Mouse (Mus musculus) CH12.LX (cell line): ENCODE data around the gene Csmd2. TPM values are rescaled to one million over a fixed set of nuclear protein-coding genes. Genes with fewer than 3 reads are reported as not detected.

ENCODE experiments used
- DNase-seq: peaks from one replicate; pipeline ENCODE4 v3.0.0-alpha.2; 2013; ENCODE audit errors: extremely low read depth
- H3K27ac ChIP-seq: 2 replicates; pipeline ENCODE4 v1.5.1; 2012; ENCODE audit warnings: low read depth, mild to moderate bottlenecking, control low read depth, moderate library complexity; ENCODE audit not compliant: insufficient read depth
- H3K27me3 ChIP-seq: replicated peaks from 2 replicates; pipeline ENCODE3; 2012; ENCODE audit warnings: inconsistent platforms
- H3K36me3 ChIP-seq, 2 experiments: replicated peaks in 1 of 2; 2 replicates each; pipeline versions ENCODE3 to v1.6.1; 2012; ENCODE audit warnings: inconsistent platforms in 1 of 2, low read length in 1 of 2, mild to moderate bottlenecking in 1 of 2, mixed read lengths in 1 of 2, moderate library complexity in 1 of 2; ENCODE audit not compliant: control insufficient read depth in 1 of 2, insufficient read depth in 1 of 2
- H3K4me1 ChIP-seq, 2 experiments: 2 replicates each; pipeline ENCODE4 v1.6.1; 2012; ENCODE audit warnings: inconsistent platforms in 1 of 2, moderate library complexity in 1 of 2; ENCODE audit not compliant: insufficient read depth in 2 of 2, control insufficient read depth in 1 of 2
- H3K4me2 ChIP-seq: 2 replicates; pipeline ENCODE4 v1.6.1; 2012; ENCODE audit warnings: low read depth, mild to moderate bottlenecking, control low read depth; ENCODE audit not compliant: poor library complexity, insufficient read depth, severe bottlenecking
- H3K4me3 ChIP-seq, 3 experiments: fragments of 150-350 bp in 1 of 3; sonication (generic) in 1 of 3; replicated peaks in 1 of 3; 2 replicates each; pipeline versions ENCODE3 to v1.5.1; 2011 to 2012; ENCODE audit warnings: low read depth in 2 of 3, low read length in 2 of 3, mild to moderate bottlenecking in 2 of 3, moderate library complexity in 2 of 3, control low read depth in 1 of 3, improper control_type of control experiment in 1 of 3, inconsistent platforms in 1 of 3, mixed read lengths in 1 of 3; ENCODE audit not compliant: poor library complexity in 1 of 3
- H3K79me2 ChIP-seq: replicated peaks from 2 replicates; pipeline ENCODE4 v1.6.1; 2012; ENCODE audit warnings: mild to moderate bottlenecking, moderate library complexity; ENCODE audit not compliant: control insufficient read depth, poor library complexity, insufficient read depth, severe bottlenecking; ENCODE audit errors: extremely low read depth
- H3K9ac ChIP-seq: 2 replicates; pipeline ENCODE4 v1.6.1; 2012; ENCODE audit warnings: low read depth, mild to moderate bottlenecking, control low read depth, moderate library complexity; ENCODE audit not compliant: insufficient read depth
- H3K9me3 ChIP-seq: replicated peaks from 2 replicates; pipeline ENCODE3; 2012; ENCODE audit warnings: low read length, inconsistent platforms, mixed read lengths
- BHLHE40 ChIP-seq: IDR thresholded peaks from 2 replicates; pipeline ENCODE4 v1.6.1; 2011; ENCODE audit warnings: mild to moderate bottlenecking, low read depth, low read length, improper control_type of control experiment
- CHD2 ChIP-seq: IDR thresholded peaks from 2 replicates; pipeline ENCODE4 v1.6.1; 2011; ENCODE audit warnings: low read length, improper control_type of control experiment
- E2F4 ChIP-seq: IDR thresholded peaks from 2 replicates; pipeline ENCODE4 v1.6.1; 2011; ENCODE audit warnings: low read depth, low read length, improper control_type of control experiment; ENCODE audit not compliant: insufficient replicate concordance
- EP300 ChIP-seq: IDR thresholded peaks from 2 replicates; pipeline ENCODE4 v1.6.1; 2011; ENCODE audit warnings: low read length, improper control_type of control experiment
- HCFC1 ChIP-seq: IDR thresholded peaks from 2 replicates; pipeline ENCODE4 v1.6.1; 2012; ENCODE audit warnings: low read depth, mild to moderate bottlenecking, inconsistent platforms, low read length, improper control_type of control experiment
- IRF4 ChIP-seq: IDR thresholded peaks from 2 replicates; pipeline ENCODE4 v1.6.1; 2014; ENCODE audit warnings: low read depth, mild to moderate bottlenecking, inconsistent platforms, low read length, improper control_type of control experiment
- KAT2A ChIP-seq: IDR thresholded peaks from 2 replicates; pipeline ENCODE4 v1.6.1; 2012; ENCODE audit warnings: low read length, improper control_type of control experiment, inconsistent platforms; ENCODE audit not compliant: insufficient replicate concordance
- MAFK ChIP-seq: IDR thresholded peaks from 2 replicates; pipeline ENCODE4 v1.6.1; 2011; ENCODE audit warnings: low read length, improper control_type of control experiment; ENCODE audit not compliant: insufficient replicate concordance
- MAZ ChIP-seq: IDR thresholded peaks from 2 replicates; pipeline ENCODE4 v1.6.1; 2012; ENCODE audit warnings: low read depth, mild to moderate bottlenecking, inconsistent platforms, low read length, improper control_type of control experiment, moderate library complexity
- MXI1 ChIP-seq: IDR thresholded peaks from 2 replicates; pipeline ENCODE4 v1.6.1; 2011; ENCODE audit warnings: mild to moderate bottlenecking, low read depth, low read length, improper control_type of control experiment
- MYC ChIP-seq: IDR thresholded peaks from 2 replicates; pipeline ENCODE4 v1.6.1; 2011; ENCODE audit warnings: low read depth, mild to moderate bottlenecking, improper control_type of control experiment, low read length
- NELFE ChIP-seq: IDR thresholded peaks from 2 replicates; pipeline ENCODE4 v1.6.1; 2011; ENCODE audit warnings: low read depth, low read length, improper control_type of control experiment
- RAD21 ChIP-seq: IDR thresholded peaks from 2 replicates; pipeline ENCODE4 v1.6.1; 2011; ENCODE audit warnings: low read depth, mild to moderate bottlenecking, low read length, improper control_type of control experiment, moderate library complexity
- SIN3A ChIP-seq: IDR thresholded peaks from 2 replicates; pipeline ENCODE4 v1.6.1; 2012; ENCODE audit warnings: low read length, improper control_type of control experiment, inconsistent platforms
- TCF12 ChIP-seq: IDR thresholded peaks from 2 replicates; pipeline ENCODE4 v1.6.1; 2014; ENCODE audit warnings: low read depth, mild to moderate bottlenecking, inconsistent platforms, low read length, improper control_type of control experiment
- UBTF ChIP-seq: IDR thresholded peaks from 2 replicates; pipeline ENCODE4 v1.6.1; 2012; ENCODE audit warnings: low read depth, mild to moderate bottlenecking, inconsistent platforms, low read length, improper control_type of control experiment, moderate library complexity
- USF1 ChIP-seq: IDR thresholded peaks from 2 replicates; pipeline ENCODE4 v1.6.1; 2014; ENCODE audit warnings: low read depth, mild to moderate bottlenecking, inconsistent platforms, low read length, improper control_type of control experiment
- USF2 ChIP-seq: conservative IDR thresholded peaks from 2 replicates; pipeline ENCODE4 v1.6.1; 2011; ENCODE audit warnings: low read depth, low read length, improper control_type of control experiment
- ZC3H11A ChIP-seq: IDR thresholded peaks from 2 replicates; pipeline ENCODE4 v1.6.1; 2012; ENCODE audit warnings: low read depth, mild to moderate bottlenecking, inconsistent platforms, low read length, improper control_type of control experiment
- dilution Hi-C: fragments of 300-500 bp; cut with MboI; formaldehyde crosslinking; loops from 2 replicates; pipeline ENCODE4 v1.14.3; 2020; ENCODE audit warnings: low sequenced_read_pairs; ENCODE audit not compliant: extremely low pct_unique_long_range_greater_than_20kb, extremely low pct_ligation_motif_present
- in situ Hi-C: fragments of 300-500 bp; cut with MboI; formaldehyde crosslinking; loops from 3 replicates; pipeline ENCODE4 v1.14.3; 2019; ENCODE audit warnings: low sequenced_read_pairs, low pct_ligation_motif_present, low pct_unique_long_range_greater_than_20kb, mixed read lengths
- polyA plus RNA-seq: library from polyadenylated mRNA; unstranded; fragments of >175 nt; gene quantifications from 2 replicates; pipeline ENCODE4 v1.2.1, GENCODE M21; 2012; ENCODE audit warnings: low read depth; ENCODE audit not compliant: insufficient read length
- total RNA-seq, 2 experiments: library from RNA; depleted of rRNA; stranded (reverse); fragments of 300-350 nt in 1 of 2; fragments of >200 nt in 1 of 2; gene quantifications; 2 replicates each; pipeline ENCODE4 v1.2.3; 2012 to 2014

Gene Csmd2
- total and polyA plus RNA-seq, 3 experiments = 0.08 to 0.80 TPM; not detected in 1

DNA sequence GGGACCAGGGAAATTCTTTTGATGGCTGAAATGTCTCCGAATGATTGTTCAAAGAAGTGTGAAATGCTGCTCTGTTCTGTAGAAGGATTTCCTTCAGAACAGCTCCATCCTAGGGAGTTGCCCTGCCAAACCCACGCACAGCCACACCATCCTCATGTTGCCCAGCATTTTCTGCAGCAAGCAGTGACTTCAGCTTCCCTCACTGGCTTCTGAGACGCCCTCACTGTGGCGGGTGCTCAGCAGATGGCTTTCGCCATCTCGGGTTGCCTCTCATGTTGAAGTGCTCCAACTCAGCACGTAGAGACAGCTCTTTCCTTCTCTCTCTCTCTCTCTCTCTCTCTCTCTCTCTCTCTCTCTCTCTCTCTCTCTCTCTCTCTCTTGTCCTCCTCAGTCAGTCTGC, 353.7 kb downstream of the Csmd2 start:
- Histone ChIP-seq H3K9ac (no peak overlapping the region), H3K4me3 (no peak overlapping the region), H3K36me3 (no peaks in the 10 kb centered on the region)
- in situ Hi-C loops = no loop called here
- TF ChIP-seq IRF4 = no peak
- no peak for TF ChIP-seq TCF12
- TF ChIP-seq BHLHE40 = no peak
- no peak for TF ChIP-seq ZC3H11A
- no peak for TF ChIP-seq USF2
- TF ChIP-seq, all 38 proteins: peak for 0
- Histone ChIP-seq H3K79me2 (no peaks in the 10 kb centered on the region), H3K27ac (no peak overlapping the region), H3K4me2 (no peak overlapping the region), H3K4me1 (no peaks in the 10 kb centered on the region), H3K27me3 (no peaks in the 10 kb centered on the region), H3K9me3 (peaks cover 67% of the 10 kb centered on the region)
- dilution Hi-C loops = no loop called here
- DNase-seq = no peak

DNA sequence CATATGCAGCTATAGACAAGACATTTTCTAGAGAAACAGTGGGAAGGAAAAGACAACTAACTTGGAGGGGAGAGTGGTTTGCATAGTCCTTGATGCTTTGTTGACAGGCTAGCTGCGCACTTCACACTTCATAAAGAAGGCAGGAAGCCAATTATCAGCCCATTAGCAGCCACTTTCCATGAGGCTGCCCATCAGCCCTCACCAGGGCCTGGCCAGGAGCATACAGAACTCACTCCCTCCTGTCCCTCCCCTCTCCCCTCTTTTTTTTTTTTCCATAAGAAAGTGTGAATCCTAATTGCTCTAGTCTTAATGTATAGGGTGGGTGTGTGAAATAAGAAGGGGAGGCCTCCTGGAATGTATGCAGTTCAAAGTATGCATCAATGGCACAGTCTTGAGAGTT, 354.6 kb downstream of the Csmd2 start:
- TF ChIP-seq NELFE = no peak
- no peak for TF ChIP-seq USF1
- no peak for TF ChIP-seq MAZ
- TF ChIP-seq HCFC1 = no peak
- no peak for TF ChIP-seq MXI1
- TF ChIP-seq KAT2A = no peak
- TF ChIP-seq UBTF = no peak
- TF ChIP-seq E2F4 = no peak
- TF ChIP-seq RAD21 = no peak
- TF ChIP-seq ZC3H11A = no peak
- no peak for TF ChIP-seq MYC
- TF ChIP-seq EP300 = no peak
- TF ChIP-seq CHD2 = no peak
- TF ChIP-seq MAFK = no peak
- TF ChIP-seq IRF4 = no peak
- no peak for TF ChIP-seq SIN3A
- no peak for TF ChIP-seq TCF12

More for the DNA sequence above, 354.6 kb downstream of the Csmd2 start:
- H3K27me3 ChIP-seq = no peaks in the 10 kb centered on the region
- dilution Hi-C loops = no loop called here
- peaks cover 66% of the 10 kb centered on the region for H3K9me3 ChIP-seq
- H3K9ac ChIP-seq = no peak overlapping the region
- H3K4me1 ChIP-seq = no peaks in the 10 kb centered on the region
- no peak overlapping the region for H3K27ac ChIP-seq
- H3K36me3 ChIP-seq = no peaks in the 10 kb centered on the region
- in situ Hi-C loops = no loop called here
- H3K79me2 ChIP-seq = no peaks in the 10 kb centered on the region
- H3K4me2 ChIP-seq = no peak overlapping the region
- no peak overlapping the region for H3K4me3 ChIP-seq
- DNase-seq = no peak
